Comparison of ENCODE assay signal across 13 mouse cellular contexts in genomic region chr8:34385806-34386439, GRCm38 (mm10).
DNase-seq lines count a peak whose midpoint lies in the region; ATAC-seq and TF ChIP-seq lines count a peak whose summit lies in the region.
"Had no signal": no experiment of that assay in that cellular context is flagged by ENCODE, and none has a peak within 500 bp of the region (broad histone marks: within the 10 kb centered on the region; RNA-seq: fewer than 3 reads in every experiment).

No protein-coding gene starts in this region.

- no peak for TF ChIP-seq EP300 in stomach, postnatal 0 days (optimal IDR thresholded peaks at IDR 0.05)

- H3K27me3 ChIP-seq in hindbrain, embryonic 14.5 days (ENCODE audit: control insufficient read depth, insufficient read depth, low read length): no peaks in the 10 kb centered on the region
- H3K27me3 ChIP-seq in stomach, postnatal 0 days (ENCODE audit: control insufficient read depth, insufficient read depth, low read length): no peaks in the 10 kb centered on the region
- H3K27me3 ChIP-seq: heart, embryonic 13.5 days; kidney, embryonic 15.5 days; limb, embryonic 15.5 days; lung, embryonic 15.5 days had no signal

- 41% methylated on average over 10 of the region's 10 CpGs for WGBS in hindbrain, embryonic 14.5 days
- WGBS in stomach, postnatal 0 days: 80% methylated on average over 10 of the region's 10 CpGs

- H3K27ac ChIP-seq in hindbrain, embryonic 14.5 days: no peak overlapping the region
- H3K27ac ChIP-seq in stomach, postnatal 0 days (replicated peaks): no peak overlapping the region
- H3K27ac ChIP-seq: heart, embryonic 13.5 days; kidney, embryonic 15.5 days; limb, embryonic 15.5 days; lung, embryonic 15.5 days had no signal

- no peaks in the 10 kb centered on the region for H3K36me3 ChIP-seq in hindbrain, embryonic 14.5 days (replicated peaks; ENCODE audit: control insufficient read depth, insufficient read depth)
- no peaks in the 10 kb centered on the region for H3K36me3 ChIP-seq in stomach, postnatal 0 days (ENCODE audit: control insufficient read depth, insufficient read depth, low read length)
- H3K36me3 ChIP-seq: heart, embryonic 13.5 days; kidney, embryonic 15.5 days; limb, embryonic 15.5 days; lung, embryonic 15.5 days had no signal

- peak; percentile 23 for DNase-seq in layer of hippocampus, adult 11-12 months (ENCODE audit: low spot score)
- no peak for DNase-seq in layer of hippocampus, postnatal 25 days (ENCODE audit: extremely low spot score in 1 of 2, low spot score in 1 of 2)
- DNase-seq in Muller cell, postnatal 12 days (ENCODE audit: inconsistent ontology term): peak; percentile 65
- DNase-seq in embryo, embryonic 11 days: peak; percentile 39
- DNase-seq in hindbrain, embryonic 14.5 days (ENCODE audit: low spot score): no peak
- DNase-seq in ovary, adult 18-20 months (ENCODE audit: low spot score): no peak
- no peak for DNase-seq in stomach, postnatal 0 days (ENCODE audit: low spot score)

- H3K9me3 ChIP-seq in hindbrain, embryonic 14.5 days (ENCODE audit: control insufficient read depth, low read length): no peaks in the 10 kb centered on the region
- no peaks in the 10 kb centered on the region for H3K9me3 ChIP-seq in stomach, postnatal 0 days (ENCODE audit: control insufficient read depth, low read length)
- H3K9me3 ChIP-seq: heart, embryonic 13.5 days; kidney, embryonic 15.5 days; limb, embryonic 15.5 days; lung, embryonic 15.5 days had no signal

- H3K9ac ChIP-seq in hindbrain, embryonic 14.5 days: no peak overlapping the region
- H3K9ac ChIP-seq in stomach, postnatal 0 days (ENCODE audit: low read length): no peak overlapping the region
- H3K9ac ChIP-seq: heart, embryonic 13.5 days; kidney, embryonic 15.5 days; limb, embryonic 15.5 days; lung, embryonic 15.5 days had no signal

- TF ChIP-seq CTCF in stomach, postnatal 0 days (IDR thresholded peaks at IDR 0.05; ENCODE audit: low read depth): no peak

- H3K4me1 ChIP-seq in hindbrain, embryonic 14.5 days (replicated peaks; ENCODE audit: control insufficient read depth, insufficient read depth, low read length): peaks cover 18% of the 10 kb centered on the region
- no peaks in the 10 kb centered on the region for H3K4me1 ChIP-seq in stomach, postnatal 0 days (replicated peaks; ENCODE audit: control insufficient read depth, insufficient read depth)
- H3K4me1 ChIP-seq: heart, embryonic 13.5 days; limb, embryonic 15.5 days; lung, embryonic 15.5 days had no signal

- H3K4me2 ChIP-seq in hindbrain, embryonic 14.5 days (replicated peaks): no peak overlapping the region
- H3K4me2 ChIP-seq in stomach, postnatal 0 days (replicated peaks; ENCODE audit: low read depth): no peak overlapping the region
- H3K4me2 ChIP-seq: heart, embryonic 13.5 days; kidney, embryonic 15.5 days; limb, embryonic 15.5 days; lung, embryonic 15.5 days had no signal

- H3K4me3 ChIP-seq in hindbrain, embryonic 14.5 days (replicated peaks; ENCODE audit: low read length): no peak overlapping the region
- H3K4me3 ChIP-seq in stomach, postnatal 0 days (ENCODE audit: low read depth, low read length): no peak overlapping the region
- H3K4me3 ChIP-seq: heart, embryonic 13.5 days; kidney, embryonic 15.5 days; limb, embryonic 15.5 days; lung, embryonic 15.5 days had no signal

- peak; percentile 88 for ATAC-seq in hindbrain, embryonic 14.5 days (ENCODE audit: low FRiP score)
- ATAC-seq in megakaryocyte progenitor cell, adult 5-6 weeks (replicated peaks; ENCODE audit: poor library complexity): no peak
- no peak for ATAC-seq in stomach, postnatal 0 days (ENCODE audit: low FRiP score, low TSS enrichment)
- ATAC-seq: activated CD4-positive, CD25-positive, alpha-beta regulatory T cell, adult 4 months had no signal

Comparison
In these comparisons a context has a peak if more than half of its experiments do, and no peak if none do; other contexts are left out.
1. DNase-seq: peak in layer of hippocampus, adult 11-12 months (single experiment), Muller cell, postnatal 12 days (single experiment) and embryo, embryonic 11 days (single experiment); none in layer of hippocampus, postnatal 25 days (0 of 2), hindbrain, embryonic 14.5 days (single experiment), ovary, adult 18-20 months (single experiment) and stomach, postnatal 0 days (single experiment).